Mouse (Mus musculus) brain, embryonic 14.5 days (tissue): ENCODE measurements around the gene Aldh3a1. TPM values are rescaled to one million over a fixed set of nuclear protein-coding genes. Genes with fewer than 3 reads are reported as not detected.

Experiments
- DNase-seq: peaks from one replicate; pipeline ENCODE4 v3.0.0-alpha.2; 2011; ENCODE audit warnings: low read depth
- CTCF ChIP-seq: fragments of 200-500 bp; IDR thresholded peaks from 2 replicates; pipeline ENCODE4 v1.5.1; 2012; ENCODE audit warnings: inconsistent platforms, mild to moderate bottlenecking, moderate library complexity, borderline replicate concordance; ENCODE audit not compliant: insufficient read depth, insufficient read length; ENCODE audit errors: extremely low read depth
- POLR2A ChIP-seq: fragments of 200-500 bp; IDR thresholded peaks from 2 replicates; pipeline ENCODE4 v1.6.1; 2012; ENCODE audit warnings: mild to moderate bottlenecking, inconsistent platforms, borderline replicate concordance; ENCODE audit not compliant: poor library complexity, insufficient read depth, insufficient read length, severe bottlenecking; ENCODE audit errors: extremely low read depth
- polyA plus RNA-seq: library from polyadenylated mRNA; depleted of rRNA; stranded (reverse); fragments of >200 nt; gene quantifications from 2 replicates; pipeline ENCODE4 v1.2.3, GENCODE M21; 2012

Aldh3a1 gene
- polyA plus RNA-seq, 1 experiment, result 0.08 TPM

DNA sequence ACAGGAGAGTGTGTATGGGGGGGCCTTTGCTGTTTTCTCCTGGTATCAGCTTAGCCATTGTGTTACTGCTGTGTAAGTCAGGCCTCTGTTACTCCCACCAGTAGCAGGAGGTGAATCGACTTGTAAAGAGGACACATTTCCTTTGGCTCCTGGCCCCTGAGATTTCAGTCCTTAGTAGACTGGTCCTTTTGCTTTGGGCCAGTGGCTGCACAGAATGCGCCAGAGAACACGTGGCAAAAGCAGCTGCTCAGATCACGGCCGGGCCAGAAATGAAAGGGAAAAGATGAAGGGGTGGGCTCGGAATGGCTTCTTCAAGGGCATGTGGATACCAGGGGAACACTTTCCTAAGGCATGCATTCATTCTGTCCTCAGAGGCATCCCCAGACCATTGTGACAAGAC is 5.2 kb upstream of the Aldh3a1 start:
- TF ChIP-seq POLR2A (no peak), CTCF (no peak)
- peak; percentile 8 for DNase-seq

DNA sequence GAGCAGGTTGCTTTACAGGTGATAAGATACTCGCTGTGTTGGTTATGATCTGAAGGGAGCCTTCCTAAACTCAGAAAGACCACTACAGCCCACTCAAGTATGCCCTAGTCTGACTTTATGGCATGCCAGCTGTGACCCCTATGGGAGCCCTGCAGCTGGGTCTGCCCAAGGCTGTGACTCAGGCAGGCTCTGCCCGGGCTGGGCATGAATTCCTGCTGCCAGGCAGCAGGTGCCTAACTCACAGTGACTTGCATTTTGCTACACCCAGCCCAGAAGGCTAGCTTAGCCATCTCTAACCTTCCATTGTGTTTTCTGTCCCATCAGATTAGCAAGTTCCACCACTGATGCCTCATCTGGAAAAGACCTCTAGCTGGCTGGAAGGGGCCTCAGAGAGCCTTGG is 4.5 kb upstream of the Aldh3a1 start:
- TF ChIP-seq CTCF, result no peak
- TF ChIP-seq POLR2A, result no peak
- DNase-seq, result no peak

DNA sequence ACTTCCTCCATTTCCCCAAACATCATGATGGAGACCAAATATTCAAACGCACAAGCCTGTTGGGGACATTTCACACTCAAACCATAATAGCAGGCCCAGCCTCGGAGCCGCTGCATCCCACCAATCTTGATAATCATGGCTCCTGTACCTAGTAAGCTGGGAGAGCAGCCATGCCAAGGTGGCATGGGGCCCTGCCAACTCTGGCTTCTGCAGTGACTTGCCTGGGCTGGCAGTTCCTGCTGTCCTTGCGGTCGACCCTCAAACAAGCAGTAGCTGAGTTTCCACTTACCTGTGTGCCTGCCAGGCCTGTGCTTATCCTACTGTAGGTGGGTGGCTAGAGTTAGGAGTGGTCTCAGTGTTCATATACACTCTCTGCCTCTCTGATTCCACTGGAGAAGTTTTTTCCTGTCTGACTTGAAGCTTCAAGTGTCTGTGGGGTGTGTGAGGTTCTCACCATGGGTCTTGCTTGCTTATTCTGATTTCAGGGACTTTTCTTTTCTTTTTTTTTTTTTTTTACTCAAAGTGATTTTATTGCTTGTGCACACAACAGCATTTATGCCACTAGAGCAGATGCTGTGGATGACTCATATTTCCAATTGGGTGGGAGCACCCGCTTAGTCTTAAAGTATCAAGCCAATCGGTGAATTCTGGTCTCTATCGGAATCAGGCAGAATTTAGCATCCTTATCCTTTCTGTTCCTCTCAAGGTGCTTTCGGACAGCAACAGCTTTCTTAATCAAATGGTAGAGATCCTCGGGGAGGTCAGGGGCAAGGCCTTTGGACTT is 2.0 kb upstream of the Aldh3a1 start:
- no peak for DNase-seq
- no peak for TF ChIP-seq POLR2A
- TF ChIP-seq CTCF, result no peak

DNA sequence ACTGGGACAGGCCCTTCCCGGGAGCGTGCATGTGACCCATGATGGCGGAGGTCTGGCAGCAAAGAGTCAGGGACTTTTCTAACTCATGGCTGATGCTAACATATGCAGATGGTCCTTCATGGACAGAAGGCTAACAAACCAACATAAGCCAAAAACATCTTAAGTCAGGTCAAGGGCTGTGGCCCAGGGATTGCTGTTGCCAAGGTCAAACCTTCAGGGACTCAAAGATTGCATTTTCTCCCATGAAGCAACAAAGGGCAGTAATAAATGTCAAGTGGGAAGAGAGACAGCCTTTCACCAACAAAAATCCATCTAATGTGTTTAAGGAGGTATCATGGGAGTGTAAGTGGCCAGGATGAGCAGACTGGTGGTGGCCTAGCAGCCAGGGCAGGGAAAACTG is 1.2 kb upstream of the Aldh3a1 start:
- no peak for DNase-seq
- TF ChIP-seq CTCF, result no peak
- no peak for TF ChIP-seq POLR2A

DNA sequence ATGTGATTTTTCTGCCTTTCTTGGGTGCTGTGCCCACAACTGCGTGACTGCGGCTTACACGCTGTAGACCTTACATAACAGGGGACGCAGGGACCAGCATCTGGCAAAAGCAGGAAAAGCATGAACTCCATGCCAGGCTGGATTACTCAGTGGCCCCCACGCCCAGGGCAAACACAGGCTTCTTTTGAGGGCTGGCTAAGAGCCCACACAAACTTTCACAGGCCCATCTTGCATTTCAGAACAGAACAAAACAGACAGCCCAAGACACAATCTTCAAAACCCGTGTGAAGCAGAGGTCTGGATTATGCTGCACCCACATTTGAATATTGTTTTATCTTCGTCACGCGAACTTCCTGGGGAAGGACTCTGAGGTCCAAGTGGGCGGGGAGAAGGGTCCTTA is 979 bp downstream of the Aldh3a1 start:
- TF ChIP-seq POLR2A, result no peak
- no peak for TF ChIP-seq CTCF
- DNase-seq, result no peak

DNA sequence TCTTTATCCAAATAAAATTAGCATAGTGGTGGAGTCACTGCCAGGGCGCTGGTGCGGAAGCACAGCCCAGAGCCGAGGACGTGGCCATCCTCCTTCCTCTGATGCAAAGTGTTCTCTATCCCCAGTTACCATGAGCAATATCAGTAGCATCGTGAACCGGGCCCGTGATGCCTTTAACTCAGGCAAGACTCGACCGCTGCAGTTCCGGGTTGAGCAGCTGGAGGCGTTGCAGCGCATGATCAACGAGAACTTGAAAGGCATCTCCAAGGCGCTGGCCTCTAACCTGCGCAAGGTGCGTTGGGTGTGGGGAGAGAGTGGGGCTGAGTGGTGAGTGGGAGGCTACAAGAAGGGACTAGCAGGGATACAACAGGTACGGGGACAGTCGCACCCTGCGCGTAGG is 4.8 kb downstream of the Aldh3a1 start:
- DNase-seq, result no peak
- TF ChIP-seq POLR2A (no peak), CTCF (peak; percentile 15; the same call in 1 of the 2 replicates)

DNA sequence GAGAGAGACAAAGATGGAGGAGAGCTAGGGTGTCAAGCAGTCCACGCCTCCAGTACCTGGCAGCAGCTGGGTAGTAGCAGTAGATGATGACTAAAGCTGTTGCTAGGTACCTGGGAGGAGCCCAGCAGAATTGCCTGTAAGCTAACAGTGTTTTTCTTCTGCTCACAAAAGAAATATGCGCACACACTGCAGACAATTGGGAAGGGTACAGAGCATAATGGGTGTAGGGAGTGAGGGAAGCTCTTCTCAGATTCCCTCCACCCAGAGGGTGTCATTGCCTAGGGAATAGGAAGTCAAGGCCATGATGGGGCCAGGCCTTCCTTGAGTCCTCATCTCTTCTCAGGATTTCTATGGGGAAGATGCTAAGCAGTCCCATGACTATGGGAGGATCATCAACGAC is 8.6 kb downstream of the Aldh3a1 start:
- TF ChIP-seq POLR2A (no peak), CTCF (no peak)
- DNase-seq, result no peak

DNA sequence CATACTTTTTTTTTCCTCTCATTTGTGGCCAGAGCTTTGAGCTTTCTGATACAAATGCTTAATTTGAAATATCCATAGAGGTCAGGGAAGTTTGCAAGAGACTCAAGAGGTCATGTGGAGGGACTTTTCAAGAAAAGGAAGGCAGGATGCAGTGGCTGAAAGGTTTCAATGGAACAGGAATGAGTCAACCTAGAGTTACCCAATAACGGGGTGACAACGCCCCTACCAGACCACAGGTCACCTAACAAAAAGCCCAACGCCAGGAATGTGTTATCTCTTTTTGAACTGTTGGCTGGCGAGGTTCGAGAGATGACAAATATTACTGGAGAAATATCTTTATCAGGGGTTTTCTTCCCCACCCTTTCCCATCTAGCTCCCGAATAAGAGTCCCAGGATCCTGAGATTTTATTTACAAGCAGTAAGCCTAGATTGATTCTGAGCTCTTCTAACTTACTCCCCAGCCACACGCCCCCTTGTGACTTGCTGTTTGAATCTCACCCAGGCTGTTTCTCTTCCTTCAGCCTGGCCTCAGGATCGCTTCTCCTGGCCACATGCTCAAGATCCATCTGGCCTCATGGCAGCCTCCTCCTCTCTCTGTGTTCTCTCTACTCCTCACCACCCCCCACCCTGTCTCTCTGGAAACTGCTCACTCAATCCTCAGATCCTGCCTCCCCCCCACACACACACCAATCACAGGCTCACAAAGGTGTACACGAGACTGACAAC is 13.0 kb downstream of the Aldh3a1 start:
- DNase-seq, result peak; percentile 41
- TF ChIP-seq CTCF (peak; percentile 16; the same call in 1 of the 2 replicates), POLR2A (no peak)

DNA sequence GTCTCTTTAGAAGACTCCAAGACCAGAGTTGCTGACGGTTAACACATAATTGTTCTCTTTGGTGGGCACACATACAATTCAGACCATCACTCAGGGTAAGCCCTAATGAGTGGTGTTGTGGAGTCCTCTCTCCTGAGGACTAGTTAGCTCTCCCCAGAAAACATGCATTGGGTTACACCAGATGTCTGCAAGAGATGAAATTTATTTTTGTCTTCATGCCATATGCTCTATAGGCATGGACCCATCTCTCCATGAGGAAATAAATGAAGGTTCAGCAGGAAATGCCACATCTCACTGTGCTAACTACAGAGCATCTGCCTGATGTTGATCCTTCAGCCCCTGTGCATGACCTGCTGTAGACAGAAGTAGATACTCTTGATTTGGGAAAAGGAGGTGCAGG is 14.7 kb downstream of the Aldh3a1 start:
- no peak for DNase-seq
- TF ChIP-seq POLR2A, result no peak
- TF ChIP-seq CTCF, result no peak

DNA sequence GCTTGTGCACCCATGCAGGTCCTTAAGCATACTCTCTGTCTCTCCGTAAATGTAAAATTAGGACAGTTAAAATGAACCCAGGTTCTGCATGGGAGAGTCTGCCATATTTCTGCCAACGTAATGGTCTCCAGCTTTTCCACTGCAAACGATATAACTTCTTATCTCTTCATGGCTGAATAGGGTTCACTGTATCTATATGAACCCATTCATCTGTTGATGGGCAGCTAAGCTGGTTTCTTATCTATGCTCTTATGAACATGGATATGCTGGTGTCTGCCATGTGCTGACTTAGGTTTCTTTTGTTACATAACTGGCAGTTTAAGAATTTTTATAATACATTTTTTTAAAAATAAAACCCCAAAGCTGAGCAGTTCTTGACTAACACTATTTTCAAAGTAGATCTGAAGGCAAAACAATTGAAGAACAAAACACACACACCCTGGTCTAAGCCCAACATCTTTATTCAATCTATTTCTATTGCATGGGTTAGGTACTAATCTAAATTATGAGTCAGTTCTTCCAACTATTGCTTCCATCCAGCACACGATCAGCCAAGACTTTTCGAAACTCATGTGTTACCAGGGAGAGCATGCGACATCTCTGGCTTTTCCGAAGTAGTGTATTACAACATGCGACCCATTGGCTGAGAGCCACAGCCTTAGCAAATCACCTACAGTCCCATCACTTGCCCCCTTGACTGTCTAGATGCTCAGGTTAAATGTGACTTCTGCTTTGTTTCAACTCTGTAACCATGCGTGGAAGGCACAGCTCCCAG is 15.8 kb downstream of the Aldh3a1 start:
- TF ChIP-seq CTCF, result no peak
- no peak for TF ChIP-seq POLR2A
- no peak for DNase-seq

DNA sequence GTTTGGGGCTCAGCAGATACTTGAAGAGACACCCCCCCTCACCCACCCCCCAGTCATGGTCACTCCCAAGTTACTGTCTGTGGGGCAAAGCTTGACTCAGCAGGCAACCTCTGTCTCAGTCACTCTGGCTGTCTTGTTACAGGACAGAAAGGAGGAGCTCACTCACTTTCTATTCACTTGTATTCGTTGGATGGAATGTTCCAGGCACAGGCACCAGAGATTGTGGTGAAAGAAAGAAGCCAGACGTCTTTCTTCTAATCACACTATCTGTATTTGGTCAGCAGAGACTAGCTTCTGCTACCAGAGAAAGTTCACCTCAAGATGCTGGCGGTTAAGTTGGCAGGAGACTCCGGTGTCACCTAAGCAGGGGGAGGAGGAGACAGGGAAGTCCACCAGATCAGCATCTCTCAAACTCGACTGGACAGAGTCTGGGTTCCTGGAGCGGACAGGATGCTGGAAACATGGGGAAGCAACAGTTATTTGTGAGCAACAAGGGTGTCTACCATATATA is 17.0 kb downstream of the Aldh3a1 start:
- TF ChIP-seq POLR2A (no peak), CTCF (no peak)
- DNase-seq, result no peak

DNA sequence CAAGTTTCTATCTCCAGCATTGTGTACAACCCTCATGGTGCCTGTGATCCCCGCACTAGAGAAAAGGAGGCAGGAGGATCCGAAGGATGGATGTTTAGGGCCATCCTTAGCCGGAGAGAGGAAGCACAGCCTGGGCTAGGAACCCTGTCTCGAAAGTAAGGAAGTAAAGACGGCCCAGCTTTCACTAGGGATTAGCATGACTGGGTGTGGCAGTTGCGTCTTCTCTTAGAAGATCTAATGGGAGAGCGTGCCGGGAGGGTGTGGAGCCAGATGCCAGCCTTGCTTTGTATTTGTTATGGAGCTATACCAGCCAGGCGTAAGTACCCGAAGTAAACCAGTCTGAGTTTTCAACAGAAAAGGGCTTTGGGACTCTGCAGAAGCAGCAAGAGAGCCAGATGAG is 17.6 kb downstream of the Aldh3a1 start:
- TF ChIP-seq CTCF (no peak), POLR2A (no peak)
- no peak for DNase-seq

DNA sequence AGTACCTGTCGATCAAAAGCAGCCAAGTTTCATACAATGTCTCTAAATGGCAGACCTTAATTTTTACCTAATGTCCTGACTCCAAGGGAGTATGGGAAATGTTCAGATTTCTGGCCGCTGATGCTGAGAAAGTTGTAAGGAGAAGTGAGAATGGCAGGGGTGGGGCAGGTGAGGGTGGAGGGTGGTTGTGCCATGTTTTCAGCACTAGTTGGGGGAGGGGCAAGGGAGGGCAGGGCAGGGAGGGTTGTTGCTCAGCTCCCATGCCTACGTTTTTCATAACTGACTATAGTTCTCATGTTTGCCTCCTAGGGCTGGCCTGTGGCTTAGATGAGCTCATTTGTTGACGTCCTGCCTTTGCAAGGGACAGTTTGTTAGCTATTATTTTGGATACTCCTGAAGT is 18.2 kb downstream of the Aldh3a1 start:
- no peak for TF ChIP-seq CTCF
- no peak for TF ChIP-seq POLR2A

More for the DNA sequence above, 18.2 kb downstream of the Aldh3a1 start:
- DNase-seq, result no peak
